Mouse (Mus musculus): ENCODE measurements at regions not wholly inside any gene's neighbourhood (a gene's known extent, or its start where the extent isn't known, plus 50 kb on each side); places are given as distances from the start of the nearest gene placed in this dataset.

GRCm38 (mm10) chr5:39128931-39129330 lies 252.3 kb upstream of the Clnk start:
- no peak for DNase-seq
- Histone ChIP-seq H3K36me3 (ENCODE audit: control insufficient read depth, insufficient read depth, low read length) (no peaks in the 10 kb centered on the region), H3K27ac (ENCODE audit: insufficient read depth, low read depth, low read length) (no peak overlapping the region), H3K27me3 (replicated peaks; ENCODE audit: control insufficient read depth, insufficient read depth, low read length) (no peaks in the 10 kb centered on the region), H3K4me3 (ENCODE audit: insufficient read depth, low read depth, low read length) (no peak overlapping the region), H3K4me1 (ENCODE audit: control insufficient read depth, insufficient read depth, low read length) (no peaks in the 10 kb centered on the region)
- TF ChIP-seq POLR2A (IDR thresholded peaks at IDR 0.05; ENCODE audit: low read depth, low read length) (no peak), CTCF (conservative IDR thresholded peaks at IDR 0.05; ENCODE audit: insufficient read depth, insufficient read length, low read depth, low read length) (no peak)

GRCm38 (mm10) chr5:39126833-39127232 lies 250.2 kb upstream of the Clnk start:
- Histone ChIP-seq H3K36me3 (ENCODE audit: control insufficient read depth, insufficient read depth, low read length) (no peaks in the 10 kb centered on the region), H3K4me1 (ENCODE audit: control insufficient read depth, insufficient read depth, low read length) (no peaks in the 10 kb centered on the region), H3K27ac (ENCODE audit: insufficient read depth, low read depth, low read length) (no peak overlapping the region), H3K27me3 (replicated peaks; ENCODE audit: control insufficient read depth, insufficient read depth, low read length) (no peaks in the 10 kb centered on the region), H3K4me3 (ENCODE audit: insufficient read depth, low read depth, low read length) (no peak overlapping the region)
- TF ChIP-seq POLR2A (IDR thresholded peaks at IDR 0.05; ENCODE audit: low read depth, low read length) (no peak), CTCF (conservative IDR thresholded peaks at IDR 0.05; ENCODE audit: insufficient read depth, insufficient read length, low read depth, low read length) (no peak)
- 92% methylated on average over 4 of the region's 4 CpGs for WGBS
- no peak for DNase-seq

GRCm38 (mm10) chr5:39126270-39126691 lies 249.7 kb upstream of the Clnk start:
- 77% methylated on average over 2 of the region's 2 CpGs for WGBS

GRCm38 (mm10) chr5:39110336-39110735 lies 233.7 kb upstream of the Clnk start:
- Histone ChIP-seq H3K4me3 (ENCODE audit: insufficient read depth, low read depth, low read length) (no peak overlapping the region), H3K27ac (ENCODE audit: insufficient read depth, low read depth, low read length) (no peak overlapping the region), H3K4me1 (ENCODE audit: control insufficient read depth, insufficient read depth, low read length) (no peaks in the 10 kb centered on the region), H3K36me3 (ENCODE audit: control insufficient read depth, insufficient read depth, low read length) (no peaks in the 10 kb centered on the region), H3K27me3 (replicated peaks; ENCODE audit: control insufficient read depth, insufficient read depth, low read length) (no peaks in the 10 kb centered on the region)
- no peak for TF ChIP-seq CTCF (conservative IDR thresholded peaks at IDR 0.05; ENCODE audit: insufficient read depth, insufficient read length, low read depth, low read length)
- no peak for TF ChIP-seq POLR2A (IDR thresholded peaks at IDR 0.05; ENCODE audit: low read depth, low read length)
- DNase-seq: no peak
- WGBS: 95% methylated on average over 1 of the region's 1 CpGs

More at GRCm38 (mm10) chr5:39126270-39126691, 249.7 kb upstream of the Clnk start:
- Histone ChIP-seq H3K27ac (ENCODE audit: insufficient read depth, low read depth, low read length) (no peak overlapping the region), H3K4me3 (ENCODE audit: insufficient read depth, low read depth, low read length) (no peak overlapping the region), H3K27me3 (replicated peaks; ENCODE audit: control insufficient read depth, insufficient read depth, low read length) (no peaks in the 10 kb centered on the region), H3K4me1 (ENCODE audit: control insufficient read depth, insufficient read depth, low read length) (no peaks in the 10 kb centered on the region), H3K36me3 (ENCODE audit: control insufficient read depth, insufficient read depth, low read length) (no peaks in the 10 kb centered on the region)
- TF ChIP-seq POLR2A (IDR thresholded peaks at IDR 0.05; ENCODE audit: low read depth, low read length): no peak
- TF ChIP-seq CTCF (conservative IDR thresholded peaks at IDR 0.05; ENCODE audit: insufficient read depth, insufficient read length, low read depth, low read length): no peak
- peak; percentile 5 for DNase-seq

- Histone ChIP-seq H3K36me3 (ENCODE audit: control insufficient read depth, insufficient read depth, low read length) (no peaks in the 10 kb centered on the region), H3K4me3 (ENCODE audit: insufficient read depth, low read depth, low read length) (no peak overlapping the region), H3K4me1 (ENCODE audit: control insufficient read depth, insufficient read depth, low read length) (no peaks in the 10 kb centered on the region), H3K27me3 (replicated peaks; ENCODE audit: control insufficient read depth, insufficient read depth, low read length) (no peaks in the 10 kb centered on the region), H3K27ac (ENCODE audit: insufficient read depth, low read depth, low read length) (no peak overlapping the region)
- no peak for TF ChIP-seq CTCF (conservative IDR thresholded peaks at IDR 0.05; ENCODE audit: insufficient read depth, insufficient read length, low read depth, low read length)
- no peak for TF ChIP-seq POLR2A (IDR thresholded peaks at IDR 0.05; ENCODE audit: low read depth, low read length)
- DNase-seq: no peak
- WGBS: 87% methylated on average over 3 of the region's 3 CpGs
Measured at GRCm38 (mm10) chr5:39109526-39109925, 232.9 kb upstream of the Clnk start.

- no peak for TF ChIP-seq CTCF (conservative IDR thresholded peaks at IDR 0.05; ENCODE audit: insufficient read depth, insufficient read length, low read depth, low read length)
- no peaks in the 10 kb centered on the region for H3K4me1 ChIP-seq (ENCODE audit: control insufficient read depth, insufficient read depth, low read length)
- no peaks in the 10 kb centered on the region for H3K36me3 ChIP-seq (ENCODE audit: control insufficient read depth, insufficient read depth, low read length)
- H3K4me3 ChIP-seq (ENCODE audit: insufficient read depth, low read depth, low read length): no peak overlapping the region
- peak; percentile 73 for DNase-seq
- H3K27ac ChIP-seq (ENCODE audit: insufficient read depth, low read depth, low read length): no peak overlapping the region
- 31% methylated on average over 5 of the region's 5 CpGs for WGBS
- no peaks in the 10 kb centered on the region for H3K27me3 ChIP-seq (replicated peaks; ENCODE audit: control insufficient read depth, insufficient read depth, low read length)
Measured at GRCm38 (mm10) chr5:39099113-39099512, 222.5 kb upstream of the Clnk start.

DNA sequence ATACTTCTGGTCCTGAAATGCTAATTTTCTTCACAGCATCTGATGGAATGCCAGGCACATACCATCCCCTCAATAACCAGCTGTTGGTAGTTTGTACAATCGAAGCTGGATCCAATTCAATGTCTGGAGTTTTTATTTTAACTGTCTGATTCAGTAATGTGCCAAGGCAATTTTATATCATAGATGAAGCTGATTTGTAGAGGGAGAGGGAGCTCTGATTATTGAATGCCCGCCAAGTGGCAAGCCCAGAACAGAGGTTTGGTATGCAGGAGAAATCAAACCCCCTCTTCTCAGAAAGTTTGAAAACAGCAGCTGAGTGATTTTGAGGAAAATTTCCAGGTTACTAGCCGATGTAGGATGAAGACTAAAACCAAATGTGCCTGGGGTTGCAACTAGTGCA lies 218.3 kb upstream of the Clnk start:
- Histone ChIP-seq H3K4me3 (ENCODE audit: insufficient read depth, low read depth, low read length) (no peak overlapping the region), H3K36me3 (ENCODE audit: control insufficient read depth, insufficient read depth, low read length) (no peaks in the 10 kb centered on the region), H3K4me1 (ENCODE audit: control insufficient read depth, insufficient read depth, low read length) (no peaks in the 10 kb centered on the region), H3K27ac (ENCODE audit: insufficient read depth, low read depth, low read length) (no peak overlapping the region), H3K27me3 (replicated peaks; ENCODE audit: control insufficient read depth, insufficient read depth, low read length) (no peaks in the 10 kb centered on the region)
- no peak for TF ChIP-seq CTCF (conservative IDR thresholded peaks at IDR 0.05; ENCODE audit: insufficient read depth, insufficient read length, low read depth, low read length)
- no peak for TF ChIP-seq POLR2A (IDR thresholded peaks at IDR 0.05; ENCODE audit: low read depth, low read length)
- WGBS: 75% methylated on average over 3 of the region's 3 CpGs
- no peak for DNase-seq

All from kidney, adult 2 months (tissue).